Mouse (Mus musculus) spleen, postnatal 4 days (tissue): Measurements from ENCODE around the gene Rab33b.
"Not testable (repeated sequence)": the region's sequence is repeated elsewhere in the genome, so short reads cannot be mapped to it uniquely, and the experiment has no call there.

Experiments used
- DNase-seq, 2 experiments: peaks; one replicate each; pipeline ENCODE4 v3.0.0; 2022; ENCODE audit warnings: low spot score in 2 of 2

Rab33b gene

DNA sequence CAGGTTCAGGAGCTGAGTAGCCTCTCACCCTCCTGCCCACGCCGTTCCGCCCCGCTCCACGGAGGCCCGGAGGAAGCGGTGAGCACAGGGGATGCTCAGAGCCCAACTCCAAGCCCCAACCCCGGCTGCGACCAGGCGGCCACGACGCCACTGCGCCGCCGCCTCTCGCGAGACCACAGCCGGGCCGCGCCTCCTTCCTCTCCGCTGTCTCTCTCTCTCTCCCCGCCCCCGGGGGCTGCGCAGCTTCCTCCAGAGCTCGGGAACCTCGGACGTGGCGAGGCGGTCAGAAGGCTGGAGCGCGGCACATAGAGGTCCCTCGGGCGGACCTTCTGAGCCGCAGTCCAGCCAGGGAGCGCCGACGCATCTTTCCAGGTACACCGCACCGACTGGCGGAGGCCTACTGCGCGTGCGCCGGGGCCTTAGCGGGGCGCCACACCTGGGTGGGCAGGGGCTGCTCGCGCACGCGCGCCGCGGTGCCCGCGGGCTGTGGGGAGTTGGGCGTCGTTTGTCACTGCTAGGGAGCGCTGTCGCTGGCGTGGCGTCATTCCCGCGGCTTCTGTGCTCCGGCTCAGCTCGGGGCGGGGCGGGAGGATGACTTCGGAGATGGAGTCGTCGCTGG is at the start of gene Rab33b:
TSS of gene Rab33b (plus strand) at position 180 of the 619 bp plus-strand sequence.
- peak; percentile 92 to 97 for DNase-seq

DNA sequence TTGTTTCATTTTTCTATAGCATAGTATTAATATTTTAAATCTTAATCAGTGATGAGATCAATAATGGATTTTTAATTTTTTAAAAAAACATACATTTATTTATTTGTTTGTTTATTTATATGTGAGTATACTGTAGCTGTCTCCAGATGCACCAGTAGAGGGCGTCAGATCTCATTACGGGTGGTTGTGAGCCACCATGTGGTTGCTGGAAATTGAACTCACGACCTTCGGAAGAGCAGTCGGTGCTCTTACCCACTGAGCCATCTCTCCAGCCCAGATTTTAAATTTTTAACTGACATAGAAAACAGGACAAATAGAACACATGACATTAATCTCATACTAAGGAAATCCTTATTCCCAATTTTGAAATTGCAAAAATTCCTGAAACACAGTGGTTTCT is 49.4 kb upstream of the Rab33b start:
- not testable (repeated sequence) for DNase-seq

DNA sequence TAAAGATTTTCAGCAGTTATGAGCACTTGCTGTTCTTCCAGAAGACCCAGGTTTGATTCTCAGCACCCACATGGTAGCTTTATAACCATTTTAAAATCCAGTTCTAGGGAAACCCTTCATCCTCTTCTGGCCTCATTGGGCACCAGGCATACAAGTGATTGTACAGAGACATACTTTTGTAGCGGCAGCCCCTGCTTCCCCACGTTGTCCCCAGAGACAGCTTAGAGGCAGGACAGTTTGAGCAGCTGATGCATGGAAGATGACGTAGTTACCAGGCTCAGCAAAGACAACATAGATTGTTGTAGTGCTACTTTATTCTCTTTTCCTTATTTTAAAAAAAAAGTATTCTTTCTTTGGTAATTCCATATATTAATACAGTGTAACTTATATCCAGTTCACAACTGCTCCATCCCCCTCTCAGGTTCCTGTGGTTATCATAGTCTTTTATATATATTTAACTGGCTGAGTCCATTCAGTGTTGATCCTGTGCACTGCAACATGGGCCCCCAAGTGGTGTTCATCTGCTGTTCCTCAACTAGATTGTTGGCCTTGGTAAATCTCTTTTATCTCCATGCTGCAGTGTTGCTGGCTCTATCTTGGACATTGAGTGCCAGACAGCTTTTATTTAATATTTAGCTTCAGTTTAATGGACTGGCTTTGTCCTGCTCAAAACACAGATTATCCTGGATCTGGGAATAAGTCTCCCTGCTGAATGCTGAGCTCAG is 48.7 kb upstream of the Rab33b start:
- DNase-seq: no peak

DNA sequence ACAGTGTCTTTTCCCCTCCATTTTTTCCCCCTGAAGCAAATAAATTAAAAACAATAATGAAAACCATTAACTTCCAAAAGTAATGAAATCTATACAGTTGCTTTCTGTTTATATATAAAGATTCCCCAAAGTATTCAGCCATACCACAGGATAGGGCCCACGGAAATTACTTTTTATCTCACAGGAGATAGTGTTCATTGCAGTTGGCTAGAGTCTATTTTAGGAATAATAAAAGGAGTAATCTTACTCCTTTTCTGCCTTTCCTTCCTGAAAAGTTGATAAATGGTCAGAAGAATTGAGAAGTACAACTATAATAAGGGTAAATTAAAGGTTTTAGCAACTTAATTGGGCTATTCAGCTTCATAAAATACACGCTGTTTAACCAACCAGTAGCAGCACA is 15.2 kb upstream of the Rab33b start:
- no peak for DNase-seq

DNA sequence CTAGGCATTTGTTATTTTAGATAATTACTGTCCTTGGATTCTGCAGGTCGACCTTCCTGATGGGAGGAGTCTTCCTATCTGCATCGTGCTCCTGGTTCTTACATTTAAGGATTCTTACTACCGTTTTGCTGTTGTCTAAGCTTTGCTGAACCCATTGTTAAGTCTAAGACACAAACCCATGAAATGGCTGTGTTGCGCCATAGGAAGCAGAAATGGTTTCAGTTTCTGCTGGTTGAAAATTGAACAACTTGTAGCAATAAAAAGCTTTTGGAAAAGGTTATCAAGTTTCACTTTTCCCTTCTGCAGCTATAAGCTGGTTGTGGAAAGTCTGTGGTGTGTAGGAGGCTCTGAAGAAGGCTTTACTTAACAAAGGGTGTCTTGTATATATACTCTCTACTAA is 8.0 kb upstream of the Rab33b start:
- no peak for DNase-seq

DNA sequence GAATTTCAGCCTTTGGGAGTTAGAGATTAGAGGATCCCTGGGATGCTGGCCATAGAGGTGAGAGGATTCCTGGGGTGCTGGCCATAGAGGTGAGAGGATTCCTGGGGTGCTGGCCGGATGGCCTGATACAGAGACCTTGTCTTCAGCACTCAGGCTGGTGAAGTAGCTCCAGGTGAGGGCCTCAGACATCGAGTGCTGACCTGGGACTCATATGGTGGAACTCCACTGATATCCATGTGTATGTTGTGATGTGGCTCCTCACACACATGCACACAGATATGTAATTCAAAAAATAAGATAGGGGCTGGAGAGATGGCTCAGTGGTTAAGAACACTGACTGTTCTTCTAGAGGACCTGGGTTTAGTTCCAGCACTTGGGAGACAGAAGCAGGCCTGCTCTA is 3.8 kb upstream of the Rab33b start:
- no peak for DNase-seq

DNA sequence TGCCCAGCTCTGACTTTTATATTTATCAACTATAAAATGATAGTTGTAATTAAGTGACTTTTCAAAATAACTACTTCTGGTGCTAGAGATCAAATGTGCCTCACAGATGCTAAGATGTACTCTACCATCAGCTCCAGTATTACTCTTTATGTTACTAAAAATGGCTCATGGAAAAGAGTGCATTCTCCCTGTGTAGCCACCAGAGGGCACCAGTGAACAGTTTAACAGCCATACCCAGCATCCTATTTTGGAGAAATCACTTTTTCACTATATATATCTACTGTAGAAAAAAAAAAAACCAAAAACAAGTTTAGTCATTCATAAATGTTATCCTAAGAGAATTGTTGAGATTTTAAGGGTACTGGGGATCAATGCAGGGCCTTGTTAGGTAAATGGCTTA is 2.7 kb upstream of the Rab33b start:
- DNase-seq: peak; percentile 44 to 84

DNA sequence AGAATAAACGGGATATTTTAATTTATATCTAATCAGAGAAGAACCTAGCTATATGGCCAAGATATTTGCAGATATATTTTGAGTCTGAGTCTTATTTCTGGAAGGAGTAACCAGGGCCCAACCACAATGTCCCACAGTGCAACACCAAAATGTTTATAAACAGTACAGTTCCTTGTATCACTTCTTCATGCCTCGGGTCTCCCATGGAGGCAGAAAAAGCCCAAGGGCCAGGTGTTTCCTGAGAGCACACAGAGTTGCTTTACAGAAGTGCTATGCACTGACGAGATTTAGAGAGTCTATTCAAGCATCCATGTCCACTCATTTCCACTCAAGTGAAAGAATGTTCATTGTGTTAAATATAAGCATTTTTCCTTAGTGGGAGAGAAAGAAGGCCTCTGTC is 1.8 kb upstream of the Rab33b start:
- DNase-seq: no peak

DNA sequence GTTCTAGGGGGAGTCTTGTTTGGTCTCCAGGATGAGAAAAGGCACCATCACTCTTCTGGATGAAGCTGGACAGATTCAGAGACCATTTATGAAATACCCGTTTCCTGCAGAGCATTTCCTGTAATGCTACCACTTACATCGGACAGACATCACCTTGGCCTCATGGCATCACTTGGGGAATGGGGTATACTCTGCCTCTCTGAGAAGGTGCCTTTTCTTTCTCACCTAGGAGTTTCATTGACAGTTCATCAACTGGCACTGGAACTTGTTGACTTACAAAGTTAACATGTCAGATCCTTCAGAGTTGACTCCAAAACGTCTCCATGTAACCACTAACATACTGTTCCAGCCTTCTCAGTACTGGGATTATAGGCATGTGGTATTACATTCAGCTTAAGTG is 939 bp upstream of the Rab33b start:
- DNase-seq: no peak

DNA sequence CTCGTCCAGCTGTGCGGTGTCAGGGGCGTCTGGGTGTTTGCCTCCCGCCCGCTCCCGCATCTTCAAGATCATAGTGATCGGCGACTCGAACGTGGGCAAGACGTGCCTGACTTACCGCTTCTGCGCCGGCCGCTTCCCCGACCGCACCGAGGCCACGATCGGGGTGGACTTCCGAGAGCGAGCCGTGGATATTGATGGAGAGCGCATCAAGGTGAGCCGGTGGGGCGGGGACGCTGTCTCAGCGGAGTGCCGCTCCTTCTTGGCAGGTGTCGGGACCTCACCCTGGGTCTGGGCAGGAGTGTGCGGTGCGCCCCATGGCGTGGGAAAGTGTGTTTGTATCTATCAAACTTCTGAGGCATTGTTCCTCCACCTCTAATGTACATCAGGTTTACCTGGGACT is 650 bp downstream of the Rab33b start:
- no peak for DNase-seq

DNA sequence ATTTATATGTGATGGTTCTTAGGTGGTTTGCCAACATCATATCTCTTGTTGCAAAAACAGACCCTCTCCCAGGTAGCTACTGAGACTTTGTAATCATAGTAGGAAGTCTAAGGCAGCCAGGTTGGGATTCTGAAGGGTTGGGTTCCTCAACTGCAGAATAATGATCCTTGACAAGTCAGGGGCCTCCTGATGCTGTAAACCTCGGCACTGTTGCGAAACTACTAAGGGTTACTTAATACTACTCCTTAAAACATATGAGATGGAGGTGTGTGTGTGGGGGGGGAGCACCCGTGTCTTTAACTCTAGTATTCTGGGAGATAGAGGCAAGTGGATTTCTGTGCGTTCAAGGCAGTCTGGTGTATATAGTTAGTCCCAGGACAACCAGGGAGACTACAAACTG is 1.6 kb downstream of the Rab33b start:
- no peak for DNase-seq

DNA sequence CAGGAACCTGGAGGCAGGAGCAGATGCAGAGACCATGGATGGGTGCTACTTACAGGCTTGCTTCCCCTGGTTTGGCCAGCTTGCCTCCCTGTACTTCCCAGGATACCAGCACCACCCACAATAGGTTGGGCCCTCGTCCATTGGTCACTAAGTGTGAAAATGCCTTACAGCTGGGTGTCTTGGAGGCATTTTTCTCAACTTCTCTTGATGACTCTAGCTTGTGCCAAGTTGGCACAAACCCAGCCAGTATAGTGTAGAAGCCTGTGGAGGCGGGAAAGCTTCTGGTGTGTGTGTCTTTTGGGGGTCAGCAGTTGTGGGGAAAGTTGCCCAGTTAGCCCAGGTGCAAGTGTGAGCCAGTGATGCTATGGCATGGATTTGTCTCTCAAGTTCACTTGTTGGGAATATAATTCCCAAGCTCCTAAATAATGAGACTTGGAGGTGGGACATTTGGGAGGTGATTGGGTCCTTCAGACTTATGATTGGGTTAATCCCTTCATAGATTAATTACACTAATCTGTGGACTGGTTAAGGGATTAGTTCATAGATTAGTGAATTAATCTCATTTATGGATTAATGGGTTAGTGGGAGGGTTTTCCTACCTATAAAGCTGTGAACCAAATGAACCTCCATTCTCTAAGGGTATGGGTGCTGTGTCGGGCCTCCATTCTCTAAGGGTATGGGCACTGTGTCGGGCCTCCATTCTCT is 2.9 kb downstream of the Rab33b start:
- DNase-seq: no peak

DNA sequence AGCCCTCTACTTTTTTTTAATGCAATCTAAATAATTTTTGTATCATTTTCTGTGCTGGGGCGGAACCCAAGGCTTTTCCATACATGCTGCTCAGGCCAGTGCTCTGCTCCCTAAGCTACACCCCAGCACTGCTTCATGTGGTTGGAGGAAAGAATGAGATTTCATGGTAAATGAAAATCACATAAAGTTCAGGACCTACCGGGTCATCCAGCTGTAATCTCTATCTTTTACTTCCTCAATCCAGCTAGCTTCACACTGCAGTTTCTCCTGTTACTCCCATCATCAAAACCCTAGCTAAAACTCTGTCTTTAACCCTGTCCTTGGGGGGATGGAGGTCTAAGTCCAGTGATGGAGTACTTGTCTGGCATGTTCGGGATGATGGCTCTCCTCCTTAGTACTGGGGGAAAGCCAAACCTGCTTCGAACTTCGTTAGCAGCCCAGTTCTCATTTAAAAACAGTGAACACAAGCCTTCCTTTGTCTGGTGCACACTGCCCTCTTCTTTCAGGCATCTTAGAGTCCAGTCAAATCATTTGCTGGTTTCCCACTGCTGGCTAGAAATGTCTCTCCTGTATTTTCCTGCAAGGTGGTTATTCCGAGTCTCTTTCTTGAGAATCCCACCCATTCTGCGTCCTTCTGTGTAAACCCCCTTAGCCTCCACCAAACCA is 6.5 kb downstream of the Rab33b start:
- DNase-seq: no peak

DNA sequence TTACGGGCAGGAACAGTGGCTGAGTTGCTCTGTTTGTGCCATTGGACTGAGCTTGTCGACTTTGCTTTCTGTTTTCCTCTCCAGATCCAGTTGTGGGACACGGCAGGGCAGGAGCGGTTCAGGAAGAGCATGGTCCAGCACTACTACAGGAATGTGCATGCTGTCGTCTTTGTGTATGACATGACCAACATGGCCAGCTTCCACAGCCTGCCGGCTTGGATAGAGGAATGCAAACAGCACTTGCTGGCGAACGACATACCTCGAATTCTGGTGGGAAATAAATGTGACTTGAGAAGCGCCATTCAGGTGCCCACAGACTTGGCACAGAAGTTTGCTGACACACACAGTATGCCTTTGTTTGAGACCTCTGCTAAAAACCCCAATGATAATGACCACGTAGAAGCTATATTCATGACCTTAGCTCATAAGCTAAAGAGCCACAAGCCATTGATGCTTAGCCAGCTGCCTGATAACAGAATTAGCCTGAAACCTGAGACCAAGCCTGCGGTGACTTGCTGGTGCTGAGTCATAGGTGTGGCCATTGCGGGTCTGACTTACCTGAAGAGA is 9.6 kb downstream of the Rab33b start:
- DNase-seq: no peak

DNA sequence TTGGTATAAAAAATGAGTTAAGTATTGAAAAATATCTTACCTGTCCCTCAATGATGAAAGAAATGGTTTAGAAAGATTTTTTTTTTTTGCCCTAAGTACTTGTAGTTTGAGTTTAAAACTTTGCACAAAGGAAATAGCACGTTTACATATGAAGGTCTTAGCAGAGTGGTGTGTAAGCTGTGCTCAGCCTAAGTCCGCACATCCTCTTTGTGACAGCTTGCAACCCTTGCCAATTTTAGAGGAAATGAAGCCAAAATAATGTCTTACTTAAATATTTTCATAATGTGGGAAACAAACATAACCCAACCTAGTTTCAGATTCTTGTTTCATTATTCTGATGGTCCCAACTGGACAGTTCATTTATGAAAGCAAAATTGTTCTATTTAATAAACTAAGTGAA is 10.7 kb downstream of the Rab33b start:
- no peak for DNase-seq

DNA sequence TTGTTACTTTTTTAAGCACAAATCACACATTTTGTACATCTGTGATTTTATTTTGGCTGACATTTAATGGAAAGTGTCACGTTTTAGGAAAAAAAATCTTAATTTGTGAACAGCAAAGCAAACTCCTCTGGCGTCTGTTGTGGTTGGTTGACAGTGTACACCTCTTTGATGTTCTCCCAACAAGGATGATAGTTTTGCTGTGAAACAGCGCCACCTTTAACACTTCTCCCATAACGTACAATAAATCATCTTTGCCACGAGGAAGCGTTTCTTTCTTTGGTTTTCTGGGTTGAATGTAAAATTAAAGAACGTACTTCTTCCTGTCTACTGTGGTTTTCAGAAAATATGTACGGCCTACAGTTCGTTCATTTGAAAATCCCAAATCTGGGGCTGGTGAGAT is 11.9 kb downstream of the Rab33b start:
- DNase-seq: no peak

DNA sequence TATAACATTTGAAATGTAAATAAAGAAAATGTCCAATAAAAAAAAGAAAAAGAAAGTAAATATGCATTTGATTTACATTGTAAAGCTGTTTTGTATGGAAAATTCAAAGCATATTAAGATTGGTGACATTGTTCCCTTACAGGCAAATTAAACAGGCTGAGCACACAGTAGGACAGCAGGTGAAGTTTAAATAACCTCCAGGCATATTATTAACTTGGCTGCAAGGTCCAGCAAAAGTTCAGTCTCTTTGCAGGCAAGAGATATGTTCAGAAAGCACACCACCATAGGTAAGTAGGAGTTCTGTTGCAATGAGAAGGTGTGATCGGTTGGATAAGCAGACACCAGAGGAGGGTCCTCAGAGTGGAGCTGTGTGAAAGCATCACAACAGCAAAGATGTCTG is 14.3 kb downstream of the Rab33b start:
- DNase-seq: no peak

DNA sequence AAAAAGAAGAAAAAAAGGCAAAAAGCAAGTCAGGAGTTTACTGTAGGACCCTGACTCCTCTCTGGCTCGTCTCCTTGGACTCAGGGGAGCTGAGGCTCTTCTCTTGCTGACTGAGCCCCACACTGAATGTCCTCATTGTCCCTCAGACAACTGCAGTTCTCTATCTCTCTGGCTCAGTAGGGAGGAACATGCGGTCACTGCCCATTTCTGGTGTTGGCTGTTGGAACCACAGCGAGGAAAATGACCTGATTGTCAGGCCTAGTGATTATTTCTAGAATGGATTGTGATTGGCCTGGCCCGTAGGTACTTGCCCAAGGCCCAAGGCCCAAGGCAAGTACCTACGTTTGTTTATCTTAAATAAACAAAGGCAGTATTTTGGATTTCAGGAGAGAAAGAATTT is 14.9 kb downstream of the Rab33b start:
- no peak for DNase-seq

DNA sequence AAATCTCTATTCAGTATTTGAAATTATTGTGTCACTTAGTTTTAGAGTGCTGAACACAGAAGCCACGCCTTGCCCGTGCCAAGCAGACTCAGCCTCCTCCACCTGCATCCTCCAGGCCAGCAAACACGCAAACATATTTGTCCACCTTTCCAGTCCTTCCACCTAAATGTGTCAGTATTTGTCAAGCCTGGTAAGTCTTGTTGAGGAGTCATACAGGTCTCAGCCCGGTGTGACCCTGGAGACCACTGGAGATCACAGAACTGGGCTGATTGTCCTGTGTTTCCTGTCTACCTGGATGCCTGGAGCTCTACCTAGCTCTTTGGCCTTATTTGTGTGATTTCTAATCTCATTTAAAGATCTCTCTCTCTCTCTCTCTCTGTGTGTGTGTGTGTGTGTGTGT is 16.2 kb downstream of the Rab33b start:
- DNase-seq: no peak

DNA sequence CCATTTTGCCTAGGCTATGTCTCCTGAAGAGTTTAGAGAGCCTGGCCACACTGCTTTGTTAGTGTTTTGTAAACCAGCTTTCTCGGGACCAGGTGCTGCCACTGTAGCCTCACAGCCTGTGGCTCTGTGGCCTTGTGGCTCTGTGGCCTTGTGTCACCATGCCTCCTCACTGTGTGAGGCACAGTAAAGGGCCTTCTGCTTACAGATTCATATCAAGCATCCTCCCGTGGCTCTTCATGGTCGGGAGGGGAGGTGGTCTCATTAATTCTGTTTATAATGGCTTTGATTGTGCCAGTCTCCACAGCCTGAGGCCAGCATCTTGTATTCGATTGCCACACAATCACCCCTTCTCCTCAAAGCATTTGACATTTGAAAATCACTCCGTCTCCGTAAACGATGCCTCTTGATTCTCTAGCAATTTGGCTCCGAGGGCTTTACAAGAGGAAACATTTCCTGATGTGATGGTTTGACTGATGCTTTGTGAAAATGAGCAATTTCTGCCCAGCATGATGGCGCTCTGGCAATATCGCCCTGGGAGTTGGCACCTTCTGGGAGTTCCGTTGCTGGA is 20.7 kb downstream of the Rab33b start:
- no peak for DNase-seq

DNA sequence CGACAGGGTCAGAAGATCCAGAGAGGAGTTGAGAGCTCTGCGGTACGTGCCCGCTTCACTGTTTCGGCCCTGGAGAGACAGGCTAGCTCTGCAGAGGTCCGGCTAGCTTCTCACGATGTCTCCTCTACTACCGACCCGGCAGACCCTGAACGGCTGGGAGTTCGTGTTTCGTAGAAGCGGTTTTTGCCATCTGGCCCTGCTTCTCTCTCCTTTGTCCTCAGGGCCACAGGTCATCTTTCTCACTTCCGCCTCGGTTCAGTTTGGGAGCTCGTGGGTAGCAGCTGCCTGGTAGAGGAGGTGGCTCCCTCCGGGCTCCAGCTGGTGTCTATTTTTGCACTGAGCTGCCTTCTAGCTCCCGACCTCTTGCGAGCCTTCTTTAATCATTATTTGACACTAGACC is 21.7 kb downstream of the Rab33b start:
- DNase-seq: no peak

DNA sequence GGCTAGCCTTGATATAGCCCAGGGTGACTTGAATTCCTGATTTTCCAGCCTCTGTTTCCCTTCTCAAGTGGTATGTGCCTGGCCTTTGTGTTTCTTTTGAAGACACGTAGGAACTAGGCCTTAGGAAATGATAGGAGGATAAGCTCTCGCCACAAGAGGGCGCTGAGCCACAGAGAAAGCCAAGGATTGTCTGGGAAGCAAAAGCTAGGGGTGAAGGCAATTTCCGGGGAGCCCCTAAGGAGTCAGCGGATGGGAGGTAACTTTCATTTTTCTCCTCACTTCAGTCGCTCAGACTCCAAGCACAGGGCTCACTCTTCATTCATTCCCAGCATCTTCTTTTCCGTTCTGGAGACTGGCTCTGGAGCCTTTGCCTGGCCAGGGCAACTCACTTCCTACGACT is 27.2 kb downstream of the Rab33b start:
- peak; percentile 68 to 86 for DNase-seq
